Mouse (Mus musculus) granulocyte monocyte progenitor cell, adult 5-6 weeks (primary cell): ENCODE measurements around the gene Cdk2. TPM values are rescaled to one million over a fixed set of nuclear protein-coding genes. Genes with fewer than 3 reads are reported as not detected.
"Not testable (repeated sequence)": the region's sequence is repeated elsewhere in the genome, so short reads cannot be mapped to it uniquely, and the experiment has no call there.

Source experiments
- ATAC-seq: replicated peaks from 2 replicates; pipeline ENCODE4 v1.8.0; 2016; ENCODE audit warnings: mild to moderate bottlenecking, moderate TSS enrichment, inconsistent platforms; ENCODE audit not compliant: poor library complexity, severe bottlenecking
- total RNA-seq, 2 experiments: library from RNA; stranded (forward) in 1 of 2; stranded (reverse) in 1 of 2; fragments of 200-712, 200-1000 nt in 1 of 2; fragments of >200 nt in 1 of 2; fragmentation: Nextera tagmentation in 1 of 2; gene quantifications; 2 replicates each; pipeline ENCODE4 v1.2.3; 2014 to 2017

Cdk2 gene
- total RNA-seq (2014; fragmentation: Nextera tagmentation) (101 and 134 TPM in 2 replicates), total RNA-seq (2017) (60.3 and 73.1 TPM in 2 replicates)

GRCm38 (mm10) chr10:128704491-128705316 lies at the start of gene Cdk2:
Gene Cdk2 (minus strand): TSS chr10:128705031.
- peak; percentile 91 for ATAC-seq

GRCm38 (mm10) chr10:128748252-128748864 lies 43.5 kb upstream of the Cdk2 start:
- ATAC-seq = peak; percentile 67

DNA sequence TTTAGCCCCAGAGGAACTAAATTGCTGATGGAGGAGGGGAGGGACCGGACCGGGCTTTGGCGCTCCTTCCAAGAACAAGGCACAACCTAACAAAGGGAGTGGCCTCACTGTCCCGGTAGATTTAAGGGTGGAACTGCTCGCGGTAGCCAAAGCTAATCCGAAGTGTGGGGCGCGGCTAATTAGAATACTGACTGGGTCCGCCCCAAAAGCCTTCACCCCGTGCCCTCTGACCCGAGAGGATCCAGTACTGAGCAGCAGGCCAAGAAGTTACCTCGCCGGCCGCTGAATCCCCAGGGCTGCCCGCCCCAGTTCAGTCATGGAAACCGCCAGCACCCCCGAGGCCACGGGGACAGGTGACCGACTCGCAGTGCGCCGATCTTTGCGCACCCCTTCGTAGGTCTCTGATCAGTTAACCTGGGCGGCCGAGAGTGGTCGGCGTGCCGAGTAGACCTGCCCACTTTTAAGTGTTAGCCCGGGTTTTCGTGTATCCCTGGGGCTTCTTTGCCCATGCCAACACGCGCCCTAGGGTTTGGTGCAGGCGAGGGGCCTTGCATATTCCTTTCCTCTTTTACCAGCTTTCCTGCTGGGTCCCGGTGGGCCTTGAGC lies 42.9 kb upstream of the Cdk2 start, which contains the start of gene Pym1:
Gene Pym1, plus strand, starts transcription at position 244 of the 606 bp plus-strand sequence.
- ATAC-seq = peak; percentile 60

- ATAC-seq = no peak
Observed at GRCm38 (mm10) chr10:128746972-128747645, 42.3 kb upstream of the Cdk2 start.

DNA sequence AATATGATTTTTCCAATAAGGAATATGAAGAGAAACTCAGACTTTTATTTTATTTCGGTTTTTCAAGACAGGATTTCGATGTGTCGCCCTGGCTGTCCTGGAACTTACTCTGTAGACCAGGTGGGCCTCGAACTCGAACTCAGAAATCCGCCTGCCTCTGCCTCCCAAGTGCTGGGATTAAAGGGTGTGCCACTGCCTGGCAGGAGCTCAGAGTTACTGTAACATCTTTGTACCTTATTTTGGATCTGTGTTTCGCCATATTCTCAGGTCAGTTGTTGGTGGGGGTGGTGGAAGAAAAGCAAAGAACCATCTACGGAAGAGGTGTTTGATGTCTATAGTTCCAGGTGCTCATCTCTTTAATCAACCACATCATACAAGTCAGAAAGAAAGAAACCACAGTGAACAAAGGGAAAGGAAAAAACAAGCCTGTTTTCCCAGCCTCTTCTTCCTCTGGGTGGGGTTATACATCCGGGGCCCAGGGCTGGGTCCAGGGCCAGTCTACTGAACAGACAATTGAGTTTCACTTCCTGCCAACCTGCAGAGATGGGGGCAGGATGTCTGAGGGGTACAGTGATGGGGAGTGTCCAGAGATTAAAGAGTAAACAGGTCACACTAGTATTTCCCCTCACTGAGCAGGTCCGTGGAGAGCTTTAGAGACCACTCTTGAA lies 41.2 kb upstream of the Cdk2 start:
- ATAC-seq = no peak

DNA sequence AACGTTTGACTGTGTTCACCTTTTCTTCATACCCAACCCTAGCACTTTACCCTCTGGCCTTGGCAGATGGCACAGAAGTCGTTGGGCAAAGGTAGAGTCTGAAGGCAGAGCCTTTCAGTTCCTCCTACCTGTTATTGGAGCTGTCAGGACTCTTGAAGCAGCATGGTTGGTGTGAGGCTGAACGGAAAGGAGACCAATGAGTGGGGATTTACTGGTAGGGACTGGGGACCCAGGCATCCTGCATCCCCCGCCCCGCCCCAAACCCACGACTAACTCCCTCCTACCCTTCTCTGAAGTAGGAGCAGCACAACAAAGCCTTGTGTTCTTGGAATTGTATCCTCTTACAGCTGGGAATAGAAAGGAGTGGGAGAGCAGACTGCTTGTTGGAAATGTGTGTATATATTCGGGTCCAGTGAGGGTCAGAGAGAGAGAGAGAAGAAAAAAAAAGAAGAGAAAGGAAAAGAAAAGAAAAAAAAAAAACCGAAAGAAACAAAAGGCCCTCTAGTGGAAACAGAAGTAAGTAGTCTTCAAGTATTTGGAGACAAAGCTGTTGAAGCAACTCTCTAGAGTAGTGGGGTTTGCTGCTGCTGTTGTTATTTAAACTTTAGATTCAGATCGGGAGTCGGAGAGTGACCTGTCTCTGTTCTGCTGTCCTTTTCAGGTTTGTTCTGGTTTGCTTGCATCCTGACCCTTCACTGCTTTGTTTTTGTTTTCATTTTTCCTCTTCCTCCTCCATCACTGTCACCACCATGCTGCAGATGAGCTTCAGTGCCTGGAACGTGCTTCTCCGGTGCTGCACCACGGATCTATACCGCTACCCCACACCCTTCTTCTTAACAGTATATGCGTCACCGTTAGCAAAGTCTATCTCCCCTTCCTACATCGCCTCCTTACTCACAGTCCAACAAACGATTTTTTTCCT lies 40.1 kb upstream of the Cdk2 start, which contains the start of gene Dgka:
Gene Dgka, minus strand, starts transcription at position 176 of the 922 bp plus-strand sequence.
- no peak for ATAC-seq

GRCm38 (mm10) chr10:128744211-128744610 lies 39.4 kb upstream of the Cdk2 start:
- no peak for ATAC-seq

GRCm38 (mm10) chr10:128743791-128744191 lies 39.0 kb upstream of the Cdk2 start:
- peak; percentile 15 for ATAC-seq

DNA sequence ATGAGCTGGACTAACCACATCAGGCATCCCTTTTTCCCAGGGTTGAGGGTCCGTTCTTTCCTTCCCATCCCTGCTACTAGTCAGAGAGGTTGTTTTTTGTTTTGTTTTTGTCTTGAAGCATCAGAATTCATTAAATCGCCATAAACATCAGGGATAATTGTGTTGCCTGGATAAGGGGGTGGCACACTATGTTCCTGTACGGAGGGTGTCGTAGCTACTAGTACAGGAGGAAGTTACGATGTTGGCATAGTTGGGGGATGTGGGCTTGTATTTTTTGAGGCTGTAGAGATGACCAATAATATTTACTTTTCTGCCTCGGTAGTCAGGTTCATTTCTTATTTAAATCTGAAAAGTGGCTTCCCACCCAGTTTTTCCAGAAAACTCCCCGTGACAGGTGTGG lies 38.4 kb upstream of the Cdk2 start:
- no peak for ATAC-seq

- no peak for ATAC-seq
Observed at GRCm38 (mm10) chr10:128742616-128743015, 37.8 kb upstream of the Cdk2 start.

GRCm38 (mm10) chr10:128740296-128740695 lies 35.5 kb upstream of the Cdk2 start:
- no peak for ATAC-seq

GRCm38 (mm10) chr10:128737435-128737834 lies 32.6 kb upstream of the Cdk2 start:
- ATAC-seq = no peak

GRCm38 (mm10) chr10:128731992-128732391 lies 27.2 kb upstream of the Cdk2 start:
- ATAC-seq = no peak

- ATAC-seq = peak; percentile 94
Observed at GRCm38 (mm10) chr10:128731002-128731433, 26.2 kb upstream of the Cdk2 start.

DNA sequence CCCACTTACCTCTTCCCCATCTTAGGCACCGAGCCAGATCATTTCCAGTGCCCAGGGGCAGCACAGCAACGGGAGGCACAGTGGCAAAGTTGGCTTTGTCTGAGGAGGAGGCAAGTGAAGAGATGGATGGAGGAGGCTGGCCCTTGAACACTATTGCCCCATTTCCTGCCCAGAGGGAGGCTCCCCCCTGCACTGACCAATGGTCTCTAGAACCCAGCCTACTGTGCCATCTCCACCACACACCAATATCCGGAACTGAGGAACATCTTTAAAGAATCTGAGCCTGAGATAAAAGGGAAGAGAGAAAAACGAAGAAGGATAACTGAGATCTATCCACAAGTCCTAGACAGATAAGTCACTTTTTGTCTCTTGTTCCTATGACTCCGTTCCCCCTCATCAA lies 23.2 kb upstream of the Cdk2 start:
- ATAC-seq = peak; percentile 87

GRCm38 (mm10) chr10:128725466-128725865 lies 20.6 kb upstream of the Cdk2 start:
- not testable (repeated sequence) for ATAC-seq

- peak; percentile 96 for ATAC-seq
Observed at GRCm38 (mm10) chr10:128715559-128716537, 11.0 kb upstream of the Cdk2 start.

DNA sequence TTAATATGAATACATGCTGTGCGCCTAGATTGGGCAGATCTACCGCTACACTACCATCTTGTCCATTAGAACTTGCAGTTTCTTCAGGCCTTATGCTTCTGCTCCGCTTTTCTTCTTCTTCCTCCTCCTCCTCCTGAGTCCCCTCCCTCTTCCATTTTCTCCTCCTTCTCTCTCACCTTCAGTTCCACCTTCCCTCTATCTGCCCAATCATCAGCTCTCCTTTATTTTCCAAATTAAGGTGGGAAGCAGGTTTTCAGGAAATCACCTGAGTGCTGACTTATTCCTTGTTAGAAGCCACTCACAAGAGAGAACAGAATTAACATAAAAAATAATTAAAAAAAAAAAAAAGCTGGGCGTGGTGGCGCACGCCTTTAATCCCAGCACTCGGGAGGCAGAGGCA lies 6.5 kb upstream of the Cdk2 start:
- ATAC-seq = not testable (repeated sequence)
